Mouse (Mus musculus): ENCODE results near the gene Tex46. TPM values are rescaled to one million over a fixed set of nuclear protein-coding genes. Genes with fewer than 3 reads are reported as not detected.

The Tex46 gene
- total and polyA plus RNA-seq, 3 experiments: not detected

DNA sequence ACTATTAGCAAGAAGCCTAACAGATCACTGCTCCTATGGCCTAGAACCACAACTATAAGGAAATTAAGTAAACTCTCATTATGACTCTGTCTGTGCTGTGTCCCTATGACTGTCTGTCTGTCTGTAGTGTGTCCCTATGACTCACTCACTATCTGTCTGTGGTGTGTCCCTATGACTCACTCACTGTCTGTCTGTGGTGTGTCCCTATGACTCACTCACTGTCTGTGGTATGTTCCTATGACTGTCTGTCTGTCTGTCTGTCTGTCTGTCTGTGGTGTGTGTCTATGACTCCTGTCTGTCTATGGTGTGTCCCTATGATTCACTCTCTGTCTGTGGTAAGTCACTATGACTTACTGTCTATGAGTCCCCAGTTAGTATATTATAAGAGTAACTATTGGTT lies 40.2 kb upstream of the Tex46 start:
- TF ChIP-seq USF1 (IDR thresholded peaks at IDR 0.05; ENCODE audit: low read depth, low read length) (no peak), TBP (conservative IDR thresholded peaks at IDR 0.05; ENCODE audit: low read depth, low read length) (no peak), MAZ (IDR thresholded peaks at IDR 0.05; ENCODE audit: low read depth, low read length) (no peak), MAFK (IDR thresholded peaks at IDR 0.05; ENCODE audit: insufficient replicate concordance, low read length) (no peak), NELFE (IDR thresholded peaks at IDR 0.05; ENCODE audit: low read depth, low read length) (no peak), CHD2 (IDR thresholded peaks at IDR 0.05; ENCODE audit: low read length) (no peak), GABPA (IDR thresholded peaks at IDR 0.05; ENCODE audit: insufficient replicate concordance, low read depth, low read length) (no peak), POLR2AphosphoS2 (IDR thresholded peaks at IDR 0.05; ENCODE audit: low read depth, low read length) (no peak), POLR2A (IDR thresholded peaks at IDR 0.05; ENCODE audit: low read depth, low read length) (no peak), BHLHE40 (IDR thresholded peaks at IDR 0.05; ENCODE audit: low read depth, low read length) (peak; percentile 55; the same call in 1 of the 2 replicates), ETS1 (conservative IDR thresholded peaks at IDR 0.05; ENCODE audit: low read depth, low read length) (peak; percentile 88), SMC3 (IDR thresholded peaks at IDR 0.05; ENCODE audit: low read depth, low read length) (no peak), EP300 (IDR thresholded peaks at IDR 0.05; ENCODE audit: low read length) (peak; percentile 55), UBTF (IDR thresholded peaks at IDR 0.05; ENCODE audit: low read depth, low read length) (no peak), SIN3A (IDR thresholded peaks at IDR 0.05; ENCODE audit: low read length) (no peak), MXI1 (IDR thresholded peaks at IDR 0.05; ENCODE audit: low read depth, low read length) (no peak), MAX (IDR thresholded peaks at IDR 0.05; ENCODE audit: low read length) (no peak), MEF2A (IDR thresholded peaks at IDR 0.05; ENCODE audit: borderline replicate concordance, low read depth, low read length) (no peak), RAD21 (IDR thresholded peaks at IDR 0.05; ENCODE audit: low read depth, low read length) (no peak), JUND (conservative IDR thresholded peaks at IDR 0.05; ENCODE audit: low read depth, low read length) (peak; percentile 84), HCFC1 (IDR thresholded peaks at IDR 0.05; ENCODE audit: low read depth, low read length) (no peak), CTCF (conservative IDR thresholded peaks at IDR 0.05 in 1 of 2, IDR thresholded peaks at IDR 0.05 in 1 of 2; ENCODE audit: low read depth in 2 of 2, low read length in 2 of 2) (no peak), ZC3H11A (IDR thresholded peaks at IDR 0.05; ENCODE audit: low read depth, low read length) (no peak), ZNF384 (IDR thresholded peaks at IDR 0.05; ENCODE audit: low read depth, low read length) (no peak), RCOR1 (conservative IDR thresholded peaks at IDR 0.05; ENCODE audit: low read depth, low read length) (no peak), MYC (IDR thresholded peaks at IDR 0.05; ENCODE audit: low read depth, low read length) (no peak), TCF12 (IDR thresholded peaks at IDR 0.05; ENCODE audit: low read depth, low read length) (no peak), KAT2A (IDR thresholded peaks at IDR 0.05; ENCODE audit: insufficient replicate concordance, low read length) (no peak), JUN (IDR thresholded peaks at IDR 0.05; ENCODE audit: insufficient read depth, low read depth, low read length) (peak; percentile 59), PAX5 (IDR thresholded peaks at IDR 0.05; ENCODE audit: low read length) (no peak), CHD1 (IDR thresholded peaks at IDR 0.05; ENCODE audit: low read depth, low read length) (no peak), E2F4 (IDR thresholded peaks at IDR 0.05; ENCODE audit: insufficient replicate concordance, low read depth, low read length) (no peak), USF2 (conservative IDR thresholded peaks at IDR 0.05; ENCODE audit: low read depth, low read length) (no peak), ZMIZ1 (IDR thresholded peaks at IDR 0.05; ENCODE audit: low read depth, low read length) (no peak), ELF1 (IDR thresholded peaks at IDR 0.05; ENCODE audit: low read depth, low read length) (no peak), IRF4 (IDR thresholded peaks at IDR 0.05; ENCODE audit: low read depth, low read length) (peak; percentile 60; the same call in 1 of the 2 replicates), NRF1 (IDR thresholded peaks at IDR 0.05; ENCODE audit: low read depth, low read length) (no peak), ZKSCAN1 (IDR thresholded peaks at IDR 0.05; ENCODE audit: borderline replicate concordance, low read depth, low read length) (no peak)
- Histone ChIP-seq H3K9ac (ENCODE audit: insufficient read depth, low read depth) (no peak overlapping the region), H3K36me3 (replicated peaks in 1 of 2; ENCODE audit: control insufficient read depth in 1 of 2, insufficient read depth in 1 of 2, low read length in 1 of 2) (peaks cover 31 to 81% of the 10 kb centered on the region in 2 experiments), H3K9me3 (replicated peaks; ENCODE audit: low read length) (no peaks in the 10 kb centered on the region), H3K4me1 (ENCODE audit: control insufficient read depth in 1 of 2, insufficient read depth in 2 of 2) (peaks cover 0 to 16% of the 10 kb centered on the region in 2 experiments; a peak in 1 of 4 replicates), H3K27me3 (replicated peaks) (no peaks in the 10 kb centered on the region), H3K79me2 (replicated peaks; ENCODE audit: control insufficient read depth, extremely low read depth, insufficient read depth, poor library complexity, severe bottlenecking) (no peaks in the 10 kb centered on the region; the same call in none of the 2 replicates), H3K4me3 (replicated peaks in 1 of 3; ENCODE audit: low read depth in 2 of 3, low read length in 2 of 3, poor library complexity in 1 of 3) (no peak overlapping the region), H3K4me2 (ENCODE audit: insufficient read depth, low read depth, poor library complexity, severe bottlenecking) (no peak overlapping the region), H3K27ac (ENCODE audit: insufficient read depth, low read depth) (no peak overlapping the region)
- dilution Hi-C loops (cut with MboI; ENCODE audit: extremely low pct_ligation_motif_present, extremely low pct_unique_long_range_greater_than_20kb, low sequenced_read_pairs) (no loop called here), in situ Hi-C loops (cut with MboI; ENCODE audit: low pct_ligation_motif_present, low pct_unique_long_range_greater_than_20kb, low sequenced_read_pairs) (no loop called here)
- peak; percentile 71 for DNase-seq (ENCODE audit: extremely low read depth)

Measured in CH12.LX (cell line).